Mouse (Mus musculus) C2C12 (cell line): ENCODE data around the gene Ablim2. TPM values are rescaled to one million over a fixed set of nuclear protein-coding genes. Genes with fewer than 3 reads are reported as not detected.

ENCODE experiments used
- H3K27me3 ChIP-seq: one replicate; pipeline ENCODE4 v1.6.1; 2011; ENCODE audit not compliant: control insufficient read depth, insufficient read depth, insufficient read length
- H3K36me3 ChIP-seq: one replicate; pipeline ENCODE4 v1.6.1; 2011; ENCODE audit not compliant: control insufficient read depth, insufficient read depth
- H3K4me3 ChIP-seq: one replicate; pipeline ENCODE4 v1.5.1; 2011; ENCODE audit warnings: mild to moderate bottlenecking, control low read depth; ENCODE audit not compliant: poor library complexity, insufficient read depth, severe bottlenecking
- H3K79me2 ChIP-seq: one replicate; pipeline ENCODE4 v1.6.1; 2011; ENCODE audit not compliant: control insufficient read depth, insufficient read depth
- H3K79me3 ChIP-seq: one replicate; pipeline ENCODE4 v1.6.1; 2011; ENCODE audit warnings: low read depth, control low read depth
- H3ac ChIP-seq: one replicate; pipeline ENCODE3; 2011; ENCODE audit warnings: low read depth; ENCODE audit not compliant: control insufficient read depth, insufficient read length
- CEBPB ChIP-seq: IDR thresholded peaks from one replicate; pipeline ENCODE4 v1.6.1; 2011; ENCODE audit warnings: low read depth, mild to moderate bottlenecking, control low read depth, moderate library complexity
- CTCF ChIP-seq: IDR thresholded peaks from one replicate; pipeline ENCODE4 v1.5.1; 2011; ENCODE audit not compliant: control insufficient read depth, insufficient read depth, insufficient read length
- FOSL1 ChIP-seq: IDR thresholded peaks from one replicate; pipeline ENCODE4 v1.8.0; 2011; ENCODE audit warnings: mild to moderate bottlenecking, low read length; ENCODE audit not compliant: poor library complexity, insufficient read depth, severe bottlenecking
- MAX ChIP-seq: IDR thresholded peaks from one replicate; pipeline ENCODE4 v1.6.1; 2011; ENCODE audit warnings: mild to moderate bottlenecking, control low read depth
- MYOD1 ChIP-seq: IDR thresholded peaks from one replicate; pipeline ENCODE4 v1.6.1; 2011; ENCODE audit warnings: low read depth; ENCODE audit not compliant: control insufficient read depth, insufficient read length
- MYOG ChIP-seq: IDR thresholded peaks from one replicate; pipeline ENCODE4 v1.6.1; 2011; ENCODE audit not compliant: control insufficient read depth, insufficient read length; ENCODE audit errors: extremely low read depth
- USF1 ChIP-seq: IDR thresholded peaks from one replicate; pipeline ENCODE4 v1.6.1; 2011; ENCODE audit warnings: low read depth, mild to moderate bottlenecking, control low read depth, moderate library complexity
- polyA plus RNA-seq: library from polyadenylated mRNA; unstranded; fragments of >200 nt; fragmentation: generic; extraction: Trizol; gene quantifications from one replicate; pipeline ENCODE4 v1.2.1, GENCODE M21; 2012; ENCODE audit warnings: missing spikeins

The Ablim2 gene
- polyA plus RNA-seq, 1 experiment: 0.08 TPM

- no peak overlapping the region for H3ac ChIP-seq
- TF ChIP-seq MYOG (no peak), MAX (no peak), CEBPB (no peak), CTCF (no peak), FOSL1 (no peak), MYOD1 (no peak), USF1 (no peak)
- no peaks in the 10 kb centered on the region for H3K79me2 ChIP-seq
- peaks cover 29% of the 10 kb centered on the region for H3K27me3 ChIP-seq
- no peaks in the 10 kb centered on the region for H3K36me3 ChIP-seq
- H3K79me3 ChIP-seq: no peaks in the 10 kb centered on the region
- H3K4me3 ChIP-seq: no peak overlapping the region
Observed at GRCm38 (mm10) chr5:35788719-35789118, 31.0 kb downstream of the Ablim2 start.

GRCm38 (mm10) chr5:35789697-35790096 is 32.0 kb downstream of the Ablim2 start:
- no peak overlapping the region for H3K4me3 ChIP-seq
- no peaks in the 10 kb centered on the region for H3K79me2 ChIP-seq
- TF ChIP-seq CTCF (no peak), MYOD1 (no peak), FOSL1 (no peak), USF1 (no peak), CEBPB (no peak), MYOG (no peak), MAX (no peak)
- no peak overlapping the region for H3ac ChIP-seq
- peaks cover 37% of the 10 kb centered on the region for H3K27me3 ChIP-seq
- no peaks in the 10 kb centered on the region for H3K36me3 ChIP-seq
- no peaks in the 10 kb centered on the region for H3K79me3 ChIP-seq

GRCm38 (mm10) chr5:35790387-35791065 is 32.8 kb downstream of the Ablim2 start:
- peaks cover 37% of the 10 kb centered on the region for H3K27me3 ChIP-seq
- TF ChIP-seq CTCF (no peak), CEBPB (no peak), MYOG (no peak), MYOD1 (no peak), USF1 (no peak), MAX (no peak), FOSL1 (no peak)
- H3K4me3 ChIP-seq: no peak overlapping the region
- H3K79me3 ChIP-seq: no peaks in the 10 kb centered on the region
- no peaks in the 10 kb centered on the region for H3K36me3 ChIP-seq
- no peaks in the 10 kb centered on the region for H3K79me2 ChIP-seq
- no peak overlapping the region for H3ac ChIP-seq

DNA sequence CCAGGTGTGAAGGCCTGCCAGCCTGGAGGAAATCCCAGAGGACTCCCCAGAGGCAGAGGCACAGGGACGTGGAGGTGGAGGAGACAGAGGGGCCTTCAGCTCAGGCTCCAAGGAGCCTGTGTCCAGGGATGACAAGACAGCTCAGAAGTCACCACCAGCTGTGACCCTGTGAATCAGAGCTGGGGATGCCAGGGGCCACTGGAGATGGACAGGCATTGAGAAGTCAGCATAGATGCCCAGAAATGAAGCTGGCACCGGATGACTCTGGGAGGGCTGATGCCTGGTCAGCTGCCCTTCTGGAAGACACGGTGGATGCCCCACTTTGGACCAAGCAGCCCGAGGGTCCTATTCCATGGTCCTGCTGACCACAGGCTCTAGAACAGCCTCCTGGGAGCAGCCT is 36.3 kb downstream of the Ablim2 start:
- TF ChIP-seq MAX: no peak
- no peak for TF ChIP-seq MYOD1
- Histone ChIP-seq H3K36me3 (no peaks in the 10 kb centered on the region), H3K4me3 (no peak overlapping the region), H3K79me2 (no peaks in the 10 kb centered on the region), H3K27me3 (peaks cover 39% of the 10 kb centered on the region), H3K79me3 (no peaks in the 10 kb centered on the region), H3ac (no peak overlapping the region)

GRCm38 (mm10) chr5:35794942-35795341 is 37.3 kb downstream of the Ablim2 start:
- H3K27me3 ChIP-seq: peaks cover 45% of the 10 kb centered on the region
- H3K36me3 ChIP-seq: no peaks in the 10 kb centered on the region
- no peak overlapping the region for H3K4me3 ChIP-seq
- no peaks in the 10 kb centered on the region for H3K79me3 ChIP-seq
- no peak overlapping the region for H3ac ChIP-seq
- TF ChIP-seq MYOD1: no peak
- no peak for TF ChIP-seq FOSL1
- TF ChIP-seq MYOG: no peak
- TF ChIP-seq CEBPB: no peak
- no peak for TF ChIP-seq MAX
- no peak for TF ChIP-seq CTCF
- TF ChIP-seq USF1: no peak
- H3K79me2 ChIP-seq: no peaks in the 10 kb centered on the region

DNA sequence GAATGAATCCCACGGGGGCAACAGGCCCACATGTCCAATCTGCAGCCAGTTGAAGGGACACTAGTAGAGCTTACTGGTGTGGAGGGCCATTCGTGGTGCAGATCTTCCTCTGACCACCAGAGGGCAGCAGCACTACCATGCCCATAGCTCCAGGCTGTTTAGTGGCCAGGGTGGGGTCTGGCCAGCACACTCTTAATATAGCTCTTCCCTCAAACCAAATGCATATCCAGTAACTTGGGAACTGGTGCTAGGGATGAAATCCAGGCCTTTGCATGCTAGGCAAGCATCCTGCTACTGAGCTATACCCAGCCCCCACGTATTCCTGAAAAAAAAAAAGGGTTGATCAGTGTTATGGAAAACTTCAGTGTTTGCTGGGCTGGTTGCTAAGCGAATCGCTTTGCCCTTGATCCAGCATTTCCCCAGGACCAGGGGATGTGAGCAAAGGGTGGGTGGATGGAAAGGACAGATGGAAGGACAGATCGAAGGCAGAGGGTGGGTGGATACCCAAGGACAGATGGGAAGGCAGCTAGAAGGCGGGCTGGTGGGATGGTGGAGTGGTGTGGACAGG is 37.9 kb downstream of the Ablim2 start:
- TF ChIP-seq CTCF (peak; percentile 74), CEBPB (no peak)
- Histone ChIP-seq H3ac (no peak overlapping the region), H3K4me3 (no peak overlapping the region), H3K27me3 (peaks cover 47% of the 10 kb centered on the region), H3K79me2 (no peaks in the 10 kb centered on the region), H3K79me3 (no peaks in the 10 kb centered on the region), H3K36me3 (no peaks in the 10 kb centered on the region)
